Mouse (Mus musculus) limb, embryonic 10.5 days (tissue): ENCODE measurements at regions not wholly inside any gene's neighbourhood (a gene's known extent, or its start where the extent isn't known, plus 50 kb on each side); places are given as distances from the start of the nearest gene placed in this dataset.

Experiments
- DNase-seq: peaks from one replicate; pipeline ENCODE4 v3.0.0-alpha.2; 2017; ENCODE audit warnings: low spot score
- H3K27ac ChIP-seq: fragments of 300-500 bp; sonication (generic); 2 replicates; pipeline ENCODE4 v1.5.1; 2016; ENCODE audit warnings: mild to moderate bottlenecking
- H3K27me3 ChIP-seq: fragments of 300-500 bp; sonication (generic); 2 replicates; pipeline ENCODE4 v1.6.1; 2016; ENCODE audit warnings: low read depth, mild to moderate bottlenecking; ENCODE audit not compliant: poor library complexity, severe bottlenecking
- H3K36me3 ChIP-seq: fragments of 300-500 bp; sonication (generic); 2 replicates; pipeline ENCODE4 v1.6.1; 2016; ENCODE audit warnings: mild to moderate bottlenecking, moderate library complexity
- H3K4me1 ChIP-seq: fragments of 300-500 bp; sonication (generic); 2 replicates; pipeline ENCODE4 v1.6.1; 2016
- H3K4me3 ChIP-seq: fragments of 300-500 bp; sonication (generic); 2 replicates; pipeline ENCODE4 v1.5.1; 2016; ENCODE audit warnings: mild to moderate bottlenecking, moderate library complexity
- H3K9me3 ChIP-seq: fragments of 300-500 bp; sonication (generic); replicated peaks from 2 replicates; pipeline ENCODE4 v1.6.1; 2016; ENCODE audit warnings: mild to moderate bottlenecking
- WGBS: fragments of 180-500 bp; shearing (Covaris S2); methylation state at CpG from one replicate; pipeline ENCODE4 v1.1.7; 2016; 5-methylcytosine and 5-hydroxymethylcytosine counted together

- 20% methylated on average over 9 of the region's 9 CpGs for WGBS
- no peaks in the 10 kb centered on the region for H3K27me3 ChIP-seq
- H3K27ac ChIP-seq, result no peak overlapping the region
- H3K9me3 ChIP-seq, result no peaks in the 10 kb centered on the region
- no peaks in the 10 kb centered on the region for H3K36me3 ChIP-seq
- no peak overlapping the region for H3K4me3 ChIP-seq
- H3K4me1 ChIP-seq, result no peaks in the 10 kb centered on the region
- no peak for DNase-seq
These were observed 145.4 kb downstream of the Dad1 start for GRCm38 (mm10) chr14:54108311-54109074.

- DNase-seq, result no peak
- WGBS, result 78% methylated on average over 7 of the region's 7 CpGs
- H3K27ac ChIP-seq, result no peak overlapping the region
These were observed 146.6 kb downstream of the Dad1 start for GRCm38 (mm10) chr14:54107204-54107796.

GRCm38 (mm10) chr14:54104243-54104642 lies 149.7 kb downstream of the Dad1 start:
- no peaks in the 10 kb centered on the region for H3K27me3 ChIP-seq
- no peak overlapping the region for H3K4me3 ChIP-seq
- peaks cover 9% of the 10 kb centered on the region; the same call in 1 of the 2 replicates for H3K4me1 ChIP-seq
- no peaks in the 10 kb centered on the region for H3K9me3 ChIP-seq
- no peaks in the 10 kb centered on the region for H3K36me3 ChIP-seq
- WGBS, result 87% methylated on average over 6 of the region's 6 CpGs
- no peak for DNase-seq
- no peak overlapping the region for H3K27ac ChIP-seq

More at GRCm38 (mm10) chr14:54107204-54107796, 146.6 kb downstream of the Dad1 start:
- Histone ChIP-seq H3K27me3 (no peaks in the 10 kb centered on the region), H3K4me1 (peaks cover 5% of the 10 kb centered on the region; the same call in 1 of the 2 replicates), H3K36me3 (no peaks in the 10 kb centered on the region), H3K4me3 (no peak overlapping the region), H3K9me3 (no peaks in the 10 kb centered on the region)

- no peak overlapping the region for H3K4me3 ChIP-seq
- no peak overlapping the region for H3K27ac ChIP-seq
- no peak for DNase-seq
- 68% methylated on average over 5 of the region's 5 CpGs for WGBS
- H3K27me3 ChIP-seq, result no peaks in the 10 kb centered on the region
- no peaks in the 10 kb centered on the region for H3K9me3 ChIP-seq
- no peaks in the 10 kb centered on the region for H3K36me3 ChIP-seq
- peaks cover 9% of the 10 kb centered on the region; the same call in 1 of the 2 replicates for H3K4me1 ChIP-seq
These were observed 150.4 kb downstream of the Dad1 start for GRCm38 (mm10) chr14:54103541-54103940.

- Histone ChIP-seq H3K27ac (no peak overlapping the region), H3K4me3 (no peak overlapping the region), H3K27me3 (no peaks in the 10 kb centered on the region), H3K9me3 (no peaks in the 10 kb centered on the region), H3K4me1 (peaks cover 14% of the 10 kb centered on the region), H3K36me3 (no peaks in the 10 kb centered on the region)
- no peak for DNase-seq
- 58% methylated on average over 3 of the region's 3 CpGs for WGBS
These were observed 150.8 kb downstream of the Dad1 start for GRCm38 (mm10) chr14:54103115-54103514.

- H3K36me3 ChIP-seq, result no peaks in the 10 kb centered on the region
- no peaks in the 10 kb centered on the region for H3K9me3 ChIP-seq
- H3K4me3 ChIP-seq, result no peak overlapping the region
- WGBS, result 47% methylated on average over 3 of the region's 3 CpGs
- peaks cover 27% of the 10 kb centered on the region for H3K4me1 ChIP-seq
- no peaks in the 10 kb centered on the region for H3K27me3 ChIP-seq
- H3K27ac ChIP-seq, result no peak overlapping the region; the same call in 1 of the 2 replicates
- DNase-seq, result no peak
These were observed 152.1 kb downstream of the Dad1 start for GRCm38 (mm10) chr14:54101775-54102174.

GRCm38 (mm10) chr14:54099360-54099759 lies 154.5 kb downstream of the Dad1 start:
- H3K27me3 ChIP-seq, result no peaks in the 10 kb centered on the region
- peaks cover 27% of the 10 kb centered on the region for H3K4me1 ChIP-seq
- H3K27ac ChIP-seq, result no peak overlapping the region
- no peak overlapping the region for H3K4me3 ChIP-seq
- no peaks in the 10 kb centered on the region for H3K36me3 ChIP-seq
- 92% methylated on average over 6 of the region's 6 CpGs for WGBS
- no peak for DNase-seq
- no peaks in the 10 kb centered on the region for H3K9me3 ChIP-seq

GRCm38 (mm10) chr14:54098122-54098775 lies 155.7 kb downstream of the Dad1 start:
- Histone ChIP-seq H3K4me1 (peaks cover 27% of the 10 kb centered on the region), H3K36me3 (no peaks in the 10 kb centered on the region), H3K9me3 (no peaks in the 10 kb centered on the region), H3K4me3 (no peak overlapping the region), H3K27ac (no peak overlapping the region), H3K27me3 (no peaks in the 10 kb centered on the region)
- no peak for DNase-seq
- whole genome bisulfite sequencing, result 71% methylated on average over 10 of the region's 10 CpGs

GRCm38 (mm10) chr14:54097026-54097425 lies 156.9 kb downstream of the Dad1 start:
- 49% methylated on average over 2 of the region's 2 CpGs for WGBS
- H3K27ac ChIP-seq, result no peak overlapping the region
- H3K4me1 ChIP-seq, result peaks cover 20% of the 10 kb centered on the region
- H3K9me3 ChIP-seq, result no peaks in the 10 kb centered on the region
- DNase-seq, result no peak
- H3K27me3 ChIP-seq, result no peaks in the 10 kb centered on the region
- no peaks in the 10 kb centered on the region for H3K36me3 ChIP-seq
- H3K4me3 ChIP-seq, result no peak overlapping the region

- Histone ChIP-seq H3K36me3 (no peaks in the 10 kb centered on the region), H3K27ac (no peak overlapping the region), H3K4me3 (no peak overlapping the region), H3K9me3 (no peaks in the 10 kb centered on the region), H3K27me3 (no peaks in the 10 kb centered on the region), H3K4me1 (peaks cover 7% of the 10 kb centered on the region)
- WGBS, result 91% methylated on average over 6 of the region's 6 CpGs
- DNase-seq, result no peak
These were observed 161.5 kb downstream of the Dad1 start for GRCm38 (mm10) chr14:54092444-54092843.

GRCm38 (mm10) chr14:54086660-54087059 lies 167.2 kb downstream of the Dad1 start:
- WGBS, result 93% methylated on average over 11 of the region's 11 CpGs
- H3K27me3 ChIP-seq, result no peaks in the 10 kb centered on the region

GRCm38 (mm10) chr14:54074659-54075058 lies 179.2 kb downstream of the Dad1 start:
- DNase-seq, result no peak
- no peaks in the 10 kb centered on the region for H3K27me3 ChIP-seq
- WGBS, result 79% methylated on average over 3 of the region's 3 CpGs
- no peaks in the 10 kb centered on the region for H3K9me3 ChIP-seq
- no peaks in the 10 kb centered on the region for H3K36me3 ChIP-seq
- peaks cover 12% of the 10 kb centered on the region for H3K4me1 ChIP-seq
- H3K27ac ChIP-seq, result no peak overlapping the region
- H3K4me3 ChIP-seq, result no peak overlapping the region

More at GRCm38 (mm10) chr14:54086660-54087059, 167.2 kb downstream of the Dad1 start:
- DNase-seq, result no peak
- H3K36me3 ChIP-seq, result no peaks in the 10 kb centered on the region
- no peaks in the 10 kb centered on the region for H3K4me1 ChIP-seq
- H3K27ac ChIP-seq, result no peak overlapping the region
- no peak overlapping the region for H3K4me3 ChIP-seq
- no peaks in the 10 kb centered on the region for H3K9me3 ChIP-seq

GRCm38 (mm10) chr14:54072283-54072912 lies 181.5 kb downstream of the Dad1 start:
- H3K4me1 ChIP-seq, result peaks cover 12% of the 10 kb centered on the region
- no peak overlapping the region for H3K27ac ChIP-seq
- DNase-seq, result no peak
- 53% methylated on average over 10 of the region's 10 CpGs for WGBS
- H3K4me3 ChIP-seq, result no peak overlapping the region
- no peaks in the 10 kb centered on the region for H3K36me3 ChIP-seq
- H3K9me3 ChIP-seq, result no peaks in the 10 kb centered on the region
- no peaks in the 10 kb centered on the region for H3K27me3 ChIP-seq
